Mouse (Mus musculus) gastrocnemius, postnatal 36 days (tissue): Measurements from ENCODE around the gene Opn1sw. TPM values are rescaled to one million over a fixed set of nuclear protein-coding genes. Genes with fewer than 3 reads are reported as not detected.
"Not testable (repeated sequence)": the region's sequence is repeated elsewhere in the genome, so short reads cannot be mapped to it uniquely, and the experiment has no call there.

Experiments
- DNase-seq, 2 experiments: peaks; one replicate each; pipeline ENCODE4 v3.0.0; 2022
- intact Hi-C: fragments of 180-260 bp; cut with DNase I; formaldehyde crosslinking; loops from one replicate; pipeline ENCODE4 v1.15.1; 2025
- microRNA-seq, 2 experiments: library from miRNA; unstranded; fragments of <30 nt; microRNA quantifications; one replicate each; pipeline ENCODE4 v1.2.0; 2021
- total RNA-seq, 2 experiments: library from RNA; stranded (reverse); gene quantifications; 2 replicates each; pipeline ENCODE4 v1.2.3; 2021

The Opn1sw gene
- total RNA-seq, 2 experiments from 2014 or later: 0.35 TPM; not detected in 1

DNA sequence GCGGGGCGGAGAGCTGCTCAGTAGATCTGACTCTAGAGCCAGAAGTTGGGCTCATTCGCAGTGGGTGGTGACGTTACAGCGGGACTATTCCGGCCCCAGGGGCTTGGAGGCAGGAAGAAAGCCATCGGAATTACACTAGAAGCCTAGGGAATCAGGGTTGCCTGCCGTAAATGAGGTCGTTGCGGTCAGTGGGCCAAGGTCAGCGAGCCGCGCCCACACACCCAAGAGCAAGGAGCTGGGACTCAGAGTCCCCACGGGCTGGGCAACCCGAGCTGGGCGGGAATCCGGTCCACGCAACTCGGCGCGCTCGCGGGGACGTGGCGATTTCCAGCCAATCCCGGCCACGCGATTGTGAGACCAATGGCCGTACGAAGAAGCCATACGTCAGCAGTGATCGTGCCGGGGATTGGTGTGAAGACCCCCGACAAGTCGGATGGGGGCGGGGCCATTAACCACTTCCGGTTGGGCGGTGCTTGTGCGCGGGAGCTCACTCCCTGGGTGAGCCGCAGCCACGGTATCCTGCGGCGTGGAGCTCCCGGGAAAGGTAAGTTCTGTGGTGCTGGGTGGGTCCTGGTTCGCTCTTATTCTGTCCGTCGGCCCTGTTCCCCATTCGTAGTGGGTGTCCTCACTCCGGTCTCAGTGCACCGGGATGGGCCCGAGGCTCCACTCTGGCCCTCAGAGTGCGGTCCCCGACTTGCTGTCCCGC is 40.5 kb downstream of the Opn1sw start, which contains the start of gene Calu:
Gene Calu, plus strand, starts transcription at position 405 of the 706 bp plus-strand sequence.
- peak; percentile 99 to 100 for DNase-seq
- intact Hi-C loops: no loop called here

GRCm38 (mm10) chr6:29347189-29347588 is 41.1 kb downstream of the Opn1sw start:
- no peak for DNase-seq

DNA sequence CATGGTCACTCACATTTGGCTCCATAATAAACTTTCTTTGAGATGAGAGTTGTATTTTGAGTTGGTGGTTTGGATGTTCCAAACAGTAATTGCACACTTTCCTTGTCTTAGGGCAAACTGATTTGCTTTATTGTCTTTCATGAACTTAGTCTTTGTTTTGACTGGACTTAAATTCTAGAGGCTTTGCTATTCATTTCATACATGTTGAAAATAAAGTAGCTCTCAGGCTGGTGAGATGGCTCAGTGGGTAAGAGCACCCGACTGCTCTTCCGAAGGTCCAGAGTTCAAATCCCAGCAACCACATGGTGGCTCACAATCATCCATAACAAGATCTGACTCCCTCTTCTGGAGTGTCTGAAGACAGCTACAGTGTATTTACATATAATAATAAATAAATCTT is 41.8 kb downstream of the Opn1sw start:
- DNase-seq, intact Hi-C loops: not testable (repeated sequence)

More at GRCm38 (mm10) chr6:29347189-29347588, 41.1 kb downstream of the Opn1sw start:
- intact Hi-C loops: no loop called here

DNA sequence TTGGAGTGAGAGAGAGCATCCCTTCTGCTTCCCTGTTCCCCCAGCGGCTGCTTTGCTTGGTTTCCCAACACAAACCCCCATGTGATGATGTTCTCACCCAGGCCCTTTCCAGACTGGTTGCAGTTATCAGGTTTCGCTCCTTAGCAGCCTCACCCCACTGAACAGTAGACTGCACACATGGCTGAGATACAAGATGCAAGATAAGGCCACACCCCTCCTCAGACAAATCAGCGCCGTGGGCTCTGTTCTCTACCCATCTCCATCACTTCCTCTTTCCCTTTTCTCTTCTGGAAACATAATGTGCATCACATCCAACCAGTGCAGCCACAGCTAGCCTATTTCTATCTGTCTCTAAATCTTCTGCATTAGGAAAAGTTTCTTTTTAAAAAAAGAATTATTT is 58.8 kb downstream of the Opn1sw start:
- no peak for DNase-seq
- intact Hi-C loops: no loop called here

DNA sequence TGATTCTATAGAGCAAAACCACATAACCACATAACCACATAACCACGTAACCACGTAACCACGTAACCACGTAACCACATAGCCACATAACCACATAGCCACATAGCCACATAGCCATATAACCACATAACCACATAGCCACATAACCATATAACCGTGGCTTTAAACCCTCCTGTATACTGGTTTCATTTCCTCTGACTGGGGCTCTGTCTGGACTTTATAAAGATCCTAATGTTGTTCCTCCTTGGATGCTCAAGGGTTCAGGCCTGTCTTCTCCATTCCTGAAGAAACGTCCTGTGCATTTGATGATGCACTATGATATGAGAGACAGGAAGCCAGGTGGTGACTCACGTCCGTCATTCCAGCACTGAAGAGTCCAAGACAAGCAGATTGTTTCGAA is 61.3 kb downstream of the Opn1sw start:
- intact Hi-C loops: no loop called here
- DNase-seq: no peak

Small RNA genes within 50 kb of the gene (microRNA-seq; reads per million reads assigned to microRNA genes)
- 0 reads per million in 2 experiments for gene Gm26220
- 0 reads per million in 2 experiments for gene Gm44354

Other genes starting within 250 kb of the Opn1sw start
- 10 to 100 TPM; 12.8 to 15.7 TPM for gene Rbm28, start 223.5 kb downstream of the Opn1sw start, total RNA-seq
- gene Prrt4, start 208.9 kb downstream of the Opn1sw start, total RNA-seq: under 1 TPM; 0.43 to 0.54 TPM
- gene Impdh1, start 172.1 kb downstream of the Opn1sw start, total RNA-seq: 10 to 100 TPM; 10.5 to 15.5 TPM
- gene Hilpda, start 116.0 kb downstream of the Opn1sw start, total RNA-seq: 1 to 10 TPM; 3.2 to 3.4 TPM
- not detected for gene Fam71f2, start 108.9 kb downstream of the Opn1sw start, total RNA-seq
- not detected for gene Fam71f1, start 69.3 kb downstream of the Opn1sw start, total RNA-seq
- 10 to 100 TPM; 82.5 to 86.2 TPM for gene Calu, start 40.4 kb downstream of the Opn1sw start, total RNA-seq
- gene Ccdc136, start 7.8 kb upstream of the Opn1sw start, total RNA-seq: 10 to 100 TPM; 10.1 to 12.9 TPM
- gene Flnc, start 44.8 kb upstream of the Opn1sw start, total RNA-seq: 100 to 1,000 TPM; 403 to 438 TPM
- gene Atp6v1f, start 79.2 kb upstream of the Opn1sw start, total RNA-seq: 100 to 1,000 TPM in 1 of 2 experiments, 10 to 100 TPM in 1; 94.2 to 103 TPM
- gene Atp6v1fnb, start 83.0 kb upstream of the Opn1sw start, total RNA-seq: not detected
- 1 to 10 TPM; 5.4 to 5.9 TPM for gene Kcp, start 119.5 kb upstream of the Opn1sw start, total RNA-seq
- 1 to 10 TPM; 1.6 to 3.7 TPM for gene Irf5, start 138.2 kb upstream of the Opn1sw start, total RNA-seq
- gene Tnpo3, start 221.4 kb upstream of the Opn1sw start, total RNA-seq: 10 to 100 TPM; 29.3 to 32.4 TPM